Mouse (Mus musculus) mouse trophoblast stem cell (cell line): ENCODE data around the gene Mrpl43.

Experiments
- in situ Hi-C, 2 experiments: fragments of 300-500 bp; cut with MseI, MboI; formaldehyde crosslinking; loops; 2 replicates in 1 of 2; 3 replicates in 1 of 2; pipeline ENCODE4 v1.15.1; 2025

Mrpl43 gene

GRCm38 (mm10) chr19:45007425-45008191 is 1.4 kb upstream of the Mrpl43 start:
- in situ Hi-C loops: no loop called here

- in situ Hi-C loops: no loop called here
These were observed 779 bp upstream of the Mrpl43 start for GRCm38 (mm10) chr19:45007021-45007420.

- in situ Hi-C loops: no loop called here
These were observed 798 bp downstream of the Mrpl43 start, which contains the start of gene Twnk for GRCm38 (mm10) chr19:45005444-45005843. Gene Twnk, plus strand, starts transcription at chr19:45005663.

GRCm38 (mm10) chr19:45003740-45004516 is 2.3 kb downstream of the Mrpl43 start:
- in situ Hi-C loops: no loop called here

- in situ Hi-C loops: no loop called here
These were observed 3.9 kb downstream of the Mrpl43 start for GRCm38 (mm10) chr19:45002301-45002700.

GRCm38 (mm10) chr19:44999647-45000046 is 6.6 kb downstream of the Mrpl43 start:
- in situ Hi-C loops: no loop called here

- in situ Hi-C loops: no loop called here
These were observed 8.5 kb downstream of the Mrpl43 start for GRCm38 (mm10) chr19:44997786-44998185.

GRCm38 (mm10) chr19:44992712-44993111 is 13.5 kb downstream of the Mrpl43 start:
- in situ Hi-C loops: no loop called here

GRCm38 (mm10) chr19:44992246-44992645 is 14.0 kb downstream of the Mrpl43 start:
- in situ Hi-C loops: no loop called here

- in situ Hi-C loops: no loop called here
These were observed 15.2 kb downstream of the Mrpl43 start for GRCm38 (mm10) chr19:44991031-44991430.

- in situ Hi-C loops: no loop called here
These were observed 16.4 kb downstream of the Mrpl43 start for GRCm38 (mm10) chr19:44989567-44990495.

- in situ Hi-C loops: no loop called here
These were observed 17.2 kb downstream of the Mrpl43 start, which contains the start of gene Sema4g for GRCm38 (mm10) chr19:44988831-44989566. Gene Sema4g, plus strand, starts transcription at chr19:44989101.

- in situ Hi-C loops: no loop called here
These were observed 17.9 kb downstream of the Mrpl43 start for GRCm38 (mm10) chr19:44988321-44988720.

GRCm38 (mm10) chr19:44987851-44988250 is 18.4 kb downstream of the Mrpl43 start:
- in situ Hi-C loops: no loop called here

GRCm38 (mm10) chr19:44987004-44987403 is 19.2 kb downstream of the Mrpl43 start:
- in situ Hi-C loops: no loop called here

- in situ Hi-C loops: no loop called here
These were observed 20.9 kb downstream of the Mrpl43 start for GRCm38 (mm10) chr19:44985159-44985988.

- in situ Hi-C loops: no loop called here
These were observed 21.8 kb downstream of the Mrpl43 start for GRCm38 (mm10) chr19:44984420-44984819.

GRCm38 (mm10) chr19:44983366-44983765 is 22.9 kb downstream of the Mrpl43 start:
- in situ Hi-C loops: no loop called here

- in situ Hi-C loops: no loop called here
These were observed 23.6 kb downstream of the Mrpl43 start for GRCm38 (mm10) chr19:44982477-44983115.

- in situ Hi-C loops: no loop called here
These were observed 25.5 kb downstream of the Mrpl43 start for GRCm38 (mm10) chr19:44980787-44981186.
